Mouse (Mus musculus) bone marrow, adult 2 months (tissue): ENCODE data around the gene Aggf1.

Experiments used
- CTCF ChIP-seq: fragments of 200-500 bp; IDR thresholded peaks from 2 replicates; pipeline ENCODE4 v1.5.1; 2011; ENCODE audit warnings: low read length, control low read depth; ENCODE audit not compliant: control insufficient read depth, insufficient read depth
- POLR2A ChIP-seq: fragments of 200-500 bp; IDR thresholded peaks from 2 replicates; pipeline ENCODE4 v1.6.1; 2011; ENCODE audit warnings: low read depth, mild to moderate bottlenecking, control low read depth, low read length, borderline replicate concordance; ENCODE audit not compliant: control insufficient read depth

DNA sequence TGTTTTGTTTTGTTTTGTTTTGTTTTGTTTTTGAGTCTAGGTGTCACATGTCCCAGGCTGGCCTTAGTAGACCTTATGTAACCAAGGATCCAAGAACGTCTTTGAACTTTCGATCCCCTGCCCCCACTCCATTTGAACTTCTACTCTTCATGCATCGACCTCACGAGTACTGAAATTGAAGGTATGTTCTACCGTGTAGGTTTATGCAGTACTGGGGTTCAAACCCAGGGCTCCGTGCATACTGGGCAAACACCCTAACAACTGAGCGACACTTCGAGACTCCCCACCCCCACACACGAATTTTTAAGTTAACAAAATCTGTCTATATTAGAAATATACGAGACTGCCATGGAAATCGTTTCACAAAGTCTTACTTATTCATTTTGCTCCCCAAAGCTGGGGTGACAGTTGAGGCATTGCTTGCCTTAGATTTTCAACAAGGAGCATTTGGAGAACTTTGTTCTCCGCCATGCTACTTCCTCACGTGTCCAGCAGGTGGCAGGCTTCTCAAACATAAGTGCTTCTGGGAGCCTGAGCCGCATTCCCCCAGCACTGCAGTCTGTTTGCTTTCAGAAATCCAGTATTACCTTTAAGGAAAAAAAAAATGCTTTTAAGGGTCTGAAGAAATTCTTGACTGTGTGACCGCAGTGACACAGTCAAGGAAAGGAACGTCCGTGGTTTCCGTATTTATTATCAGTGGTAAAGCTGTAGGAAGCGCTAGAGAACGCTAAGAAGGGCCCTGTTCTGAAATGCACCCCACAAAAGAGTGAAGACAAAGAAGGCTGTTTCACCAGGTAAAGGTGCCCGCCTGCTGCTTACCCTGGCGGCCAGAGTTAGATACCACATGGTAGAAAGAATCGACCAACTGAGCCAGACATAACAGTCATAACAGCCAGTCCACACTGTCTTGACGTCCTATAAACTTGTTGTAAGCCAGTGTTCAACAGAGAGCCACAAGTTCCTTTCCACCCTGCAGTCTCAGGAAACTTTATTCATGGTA, 15.0 kb upstream of the Aggf1 start:
- TF ChIP-seq CTCF (peak; percentile 82), POLR2A (no peak)
